Mouse (Mus musculus): Measurements from ENCODE around the gene Sh3bp5.

The Sh3bp5 gene

GRCm38 (mm10) chr14:31433851-31434360, 2.0 kb downstream of the Sh3bp5 start:
- no peak for DNase-seq (ENCODE audit: low read depth)

GRCm38 (mm10) chr14:31433126-31433525, 2.8 kb downstream of the Sh3bp5 start:
- DNase-seq (ENCODE audit: low read depth), result no peak

DNA sequence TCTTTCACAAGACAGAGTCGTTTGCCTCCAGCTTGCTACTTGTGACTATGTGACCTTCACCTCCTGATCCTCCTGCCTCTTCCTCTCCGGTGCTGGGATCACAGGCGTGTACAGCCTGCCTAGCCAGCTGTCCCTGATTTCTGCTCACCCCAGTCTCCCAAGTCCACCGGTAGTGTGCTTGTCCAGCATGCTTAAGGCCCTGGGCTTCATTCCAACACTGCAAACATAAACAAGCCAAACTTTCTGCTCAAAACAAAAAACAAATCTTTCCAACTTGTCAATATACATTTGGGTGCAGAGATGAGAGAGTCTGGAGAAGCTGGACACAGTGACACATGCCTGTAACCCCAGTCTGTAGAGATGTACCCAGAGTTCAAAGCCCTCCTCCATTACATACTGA, 3.5 kb downstream of the Sh3bp5 start:
- DNase-seq (ENCODE audit: low read depth), result no peak

DNA sequence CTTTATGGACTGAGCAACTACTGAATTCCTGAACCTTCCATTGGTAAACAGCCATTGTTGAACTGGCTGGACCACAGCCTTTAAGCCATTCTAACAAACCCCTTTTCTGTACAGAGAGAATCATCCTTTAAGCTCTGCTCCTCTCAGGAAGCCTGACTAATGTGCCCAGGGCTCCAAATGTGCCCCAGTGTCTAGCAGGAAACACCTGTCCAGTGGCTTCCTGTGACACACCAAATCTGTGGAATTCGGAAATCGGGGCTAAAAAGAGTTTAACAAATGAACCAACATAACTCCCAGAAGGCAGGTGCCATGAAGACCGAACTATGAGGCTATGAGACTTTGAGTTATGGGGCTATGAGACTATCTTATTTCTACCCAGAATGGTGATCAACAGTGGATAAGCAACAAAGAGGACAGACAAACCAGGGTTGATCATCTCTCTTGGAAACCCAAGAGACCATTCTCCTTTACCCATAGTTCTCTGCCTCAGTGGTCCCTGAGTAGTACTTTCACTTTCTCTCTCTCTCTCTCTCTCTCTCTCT, 4.0 kb downstream of the Sh3bp5 start:
- no peak for DNase-seq (ENCODE audit: low read depth)

DNA sequence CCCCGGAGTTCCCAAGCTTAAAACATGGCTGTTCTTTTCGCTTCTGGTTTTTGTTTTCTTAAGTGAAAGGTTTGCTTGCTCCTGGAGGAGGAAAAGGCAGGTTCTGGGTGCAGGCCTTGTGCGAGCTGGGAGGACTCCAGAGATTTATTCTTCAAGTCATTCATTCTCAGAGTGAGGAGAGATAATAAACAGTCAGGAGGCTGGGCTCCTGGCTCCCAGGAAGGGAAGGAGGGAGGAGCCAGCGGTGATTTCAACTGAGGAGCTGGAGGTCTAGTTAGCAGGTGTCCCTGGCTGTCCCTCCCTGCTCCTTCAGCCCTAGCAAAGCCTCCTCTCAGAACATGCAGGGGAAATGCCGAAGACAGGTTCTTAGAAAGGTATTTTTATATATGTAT, 6.9 kb downstream of the Sh3bp5 start:
- no peak for DNase-seq (ENCODE audit: low read depth)

GRCm38 (mm10) chr14:31428211-31429003, 7.5 kb downstream of the Sh3bp5 start:
- no peak for DNase-seq (ENCODE audit: low read depth)

DNA sequence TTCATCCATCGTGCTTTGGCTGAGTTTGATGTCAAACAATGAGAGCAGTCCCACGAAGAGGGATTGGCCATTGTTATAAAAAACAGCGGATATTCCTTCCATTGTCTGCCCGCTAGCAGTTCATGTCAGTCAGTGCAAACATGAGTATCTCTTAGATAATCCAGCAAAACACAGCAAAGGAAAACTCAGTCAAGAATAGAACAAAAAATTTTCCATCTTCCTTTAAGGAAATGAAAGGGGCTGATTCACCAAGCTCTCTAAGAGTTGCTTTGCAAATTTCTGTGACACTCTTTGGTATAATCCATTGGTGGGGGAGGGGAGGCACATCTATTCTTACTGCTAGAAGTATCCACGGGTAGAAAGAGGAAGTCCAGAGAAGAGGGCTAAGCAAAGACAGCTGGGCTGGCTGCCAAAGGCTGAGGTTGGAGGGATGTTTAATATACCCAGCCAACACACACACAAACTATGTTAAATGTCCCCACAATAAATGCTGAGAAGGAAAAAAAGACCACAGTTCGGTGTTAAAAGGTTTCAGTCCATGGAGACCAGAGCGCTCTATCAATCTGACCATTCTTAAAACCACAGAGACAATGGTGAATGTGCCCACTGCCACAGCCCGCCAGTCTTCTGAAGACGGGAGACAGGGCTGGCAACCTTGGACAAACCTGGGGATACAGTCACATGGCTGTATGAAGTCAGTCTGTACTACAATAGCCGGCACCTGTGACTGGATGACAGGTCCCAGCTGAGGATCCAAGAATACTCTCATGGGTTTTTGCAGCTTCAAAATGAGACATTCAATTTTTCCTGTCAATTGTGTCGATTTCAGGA, 12.7 kb downstream of the Sh3bp5 start:
- DNase-seq (ENCODE audit: low read depth), result no peak

- DNase-seq (ENCODE audit: low read depth), result no peak
Observed at GRCm38 (mm10) chr14:31422395-31422794, 13.5 kb downstream of the Sh3bp5 start.

GRCm38 (mm10) chr14:31421509-31422295, 14.2 kb downstream of the Sh3bp5 start:
- DNase-seq (ENCODE audit: low read depth), result no peak

- no peak for DNase-seq (ENCODE audit: low read depth)
Observed at GRCm38 (mm10) chr14:31420985-31421384, 14.9 kb downstream of the Sh3bp5 start.

- no peak for DNase-seq (ENCODE audit: low read depth)
Observed at GRCm38 (mm10) chr14:31420562-31420961, 15.3 kb downstream of the Sh3bp5 start.

GRCm38 (mm10) chr14:31420135-31420534, 15.7 kb downstream of the Sh3bp5 start:
- no peak for DNase-seq (ENCODE audit: low read depth)

DNA sequence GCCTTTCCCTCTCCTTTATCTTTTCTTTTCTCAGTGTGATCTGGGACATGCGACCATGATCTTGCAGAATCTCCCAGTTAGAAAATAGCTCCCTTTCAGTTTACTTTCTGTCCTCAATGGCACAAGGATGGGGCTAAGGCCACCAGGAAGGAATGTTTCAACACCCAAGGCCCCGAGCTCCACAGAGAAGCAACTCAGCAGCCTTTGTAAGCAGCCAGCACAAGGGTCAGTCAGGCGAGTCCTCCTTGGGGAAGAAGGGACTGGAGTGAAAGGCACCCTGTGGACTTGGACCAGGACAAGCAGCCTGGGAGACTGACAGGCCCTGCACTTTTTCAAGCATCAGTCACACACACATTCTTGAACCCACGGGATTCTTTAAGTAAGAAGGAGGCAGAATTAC, 16.6 kb downstream of the Sh3bp5 start:
- DNase-seq (ENCODE audit: low read depth), result no peak

- DNase-seq (ENCODE audit: low read depth), result no peak
Observed at GRCm38 (mm10) chr14:31416835-31417549, 18.9 kb downstream of the Sh3bp5 start.

GRCm38 (mm10) chr14:31416411-31416810, 19.5 kb downstream of the Sh3bp5 start:
- no peak for DNase-seq (ENCODE audit: low read depth)

GRCm38 (mm10) chr14:31414967-31415376, 20.9 kb downstream of the Sh3bp5 start:
- no peak for DNase-seq (ENCODE audit: low read depth)

DNA sequence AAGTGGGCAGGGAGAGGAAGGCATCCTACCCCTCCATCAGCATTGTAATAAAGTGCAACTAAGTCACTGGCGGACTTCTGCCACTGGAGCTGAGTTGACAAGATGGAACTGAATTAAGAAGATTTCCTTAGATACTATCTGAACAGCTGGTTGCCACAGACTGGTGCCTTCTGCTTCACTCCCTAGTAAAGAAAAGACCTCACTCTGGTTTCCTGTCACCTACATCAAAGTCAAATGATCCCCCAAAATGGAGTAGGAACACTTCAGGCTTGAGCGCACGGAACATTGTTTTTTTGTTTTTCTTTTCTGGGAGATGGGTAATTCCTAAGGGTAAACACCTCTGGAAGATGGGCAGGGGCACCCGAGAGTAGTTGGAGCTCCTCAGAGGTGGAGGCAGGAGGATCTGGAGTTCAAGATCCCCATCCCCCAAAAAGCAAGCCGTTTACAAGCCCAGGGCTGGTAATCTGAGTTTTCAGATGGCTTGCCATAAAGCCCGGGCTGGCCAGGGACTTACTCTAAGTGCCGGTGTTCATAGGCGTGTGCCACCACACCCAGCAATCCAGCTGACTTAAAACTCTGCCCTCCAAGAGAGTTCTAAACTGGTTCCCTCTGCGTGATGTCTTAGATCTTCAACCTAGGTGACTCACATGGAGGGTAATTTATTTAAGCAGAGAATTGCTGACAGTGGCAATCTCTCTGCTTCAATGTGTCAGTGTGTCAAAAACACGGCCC, 21.5 kb downstream of the Sh3bp5 start:
- DNase-seq (ENCODE audit: low read depth), result no peak

GRCm38 (mm10) chr14:31413475-31414086, 22.3 kb downstream of the Sh3bp5 start:
- DNase-seq (ENCODE audit: low read depth), result no peak

- DNase-seq (ENCODE audit: low read depth), result no peak
Observed at GRCm38 (mm10) chr14:31412651-31413056, 23.2 kb downstream of the Sh3bp5 start.

GRCm38 (mm10) chr14:31410737-31411136, 25.1 kb downstream of the Sh3bp5 start:
- DNase-seq (ENCODE audit: low read depth), result no peak

All from c-Kit-positive CD71-positive TER-119-negative erythroid progenitor cells, embryonic 14.5 days (primary cell).